Mouse (Mus musculus): Measurements from ENCODE around the gene Slc35f3. TPM values are rescaled to one million over a fixed set of nuclear protein-coding genes. Genes with fewer than 3 reads are reported as not detected.
A peak's percentile ranks its signal among the peaks of the same experiment; 100 is the strongest.

Gene Slc35f3
- total and polyA plus RNA-seq, 2 experiments from 2014 or later = 2.1 to 4.6 TPM

- WGBS = 87% methylated on average over 9 of the region's 9 CpGs
- no peak for TF ChIP-seq CTCF (IDR thresholded peaks at IDR 0.05)
- no peaks in the 10 kb centered on the region for H3K4me1 ChIP-seq (ENCODE audit: insufficient read depth, low read length)
Observed at GRCm38 (mm10) chr8:126307164-126307563, 8.8 kb downstream of the Slc35f3 start.

GRCm38 (mm10) chr8:126309015-126309414 lies 10.7 kb downstream of the Slc35f3 start:
- Histone ChIP-seq H3K27ac (ENCODE audit: low read depth, low read length) (no peak overlapping the region), H3K9me3 (ENCODE audit: low read length) (no peaks in the 10 kb centered on the region), H3K9ac (replicated peaks; ENCODE audit: low read length, poor library complexity, severe bottlenecking) (no peak overlapping the region), H3K36me3 (ENCODE audit: insufficient read depth, low read length) (no peaks in the 10 kb centered on the region), H3K4me1 (ENCODE audit: insufficient read depth, low read length) (no peaks in the 10 kb centered on the region), H3K27me3 (ENCODE audit: insufficient read depth, low read length) (no peaks in the 10 kb centered on the region), H3K4me3 (ENCODE audit: low read depth, low read length) (no peak overlapping the region), H3K4me2 (ENCODE audit: low read depth, low read length, poor library complexity, severe bottlenecking) (no peak overlapping the region)
- no peak for TF ChIP-seq CTCF (IDR thresholded peaks at IDR 0.05)
- ATAC-seq (ENCODE audit: low FRiP score) (peak; percentile 49; the same call in 1 of the 2 replicates), DNase-seq (ENCODE audit: low spot score) (peak; percentile 92)
- whole genome bisulfite sequencing = 36% methylated on average over 1 of the region's 1 CpGs

More at GRCm38 (mm10) chr8:126307164-126307563, 8.8 kb downstream of the Slc35f3 start:
- Histone ChIP-seq H3K36me3 (ENCODE audit: insufficient read depth, low read length) (no peaks in the 10 kb centered on the region), H3K9me3 (ENCODE audit: low read length) (no peaks in the 10 kb centered on the region), H3K27ac (ENCODE audit: low read depth, low read length) (no peak overlapping the region), H3K9ac (replicated peaks; ENCODE audit: low read length, poor library complexity, severe bottlenecking) (no peak overlapping the region), H3K4me2 (ENCODE audit: low read depth, low read length, poor library complexity, severe bottlenecking) (no peak overlapping the region), H3K4me3 (ENCODE audit: low read depth, low read length) (no peak overlapping the region), H3K27me3 (ENCODE audit: insufficient read depth, low read length) (no peaks in the 10 kb centered on the region)
- no peak for ATAC-seq (ENCODE audit: low FRiP score)
- DNase-seq (ENCODE audit: low spot score) = no peak

GRCm38 (mm10) chr8:126324931-126325330 lies 26.6 kb downstream of the Slc35f3 start:
- no peak overlapping the region for H3K9ac ChIP-seq (replicated peaks; ENCODE audit: low read length, poor library complexity, severe bottlenecking)
- H3K27me3 ChIP-seq (ENCODE audit: insufficient read depth, low read length) = no peaks in the 10 kb centered on the region
- no peak for ATAC-seq (ENCODE audit: low FRiP score)
- TF ChIP-seq CTCF (IDR thresholded peaks at IDR 0.05) = no peak
- WGBS = 58% methylated on average over 2 of the region's 2 CpGs
- no peaks in the 10 kb centered on the region for H3K36me3 ChIP-seq (ENCODE audit: insufficient read depth, low read length)
- H3K9me3 ChIP-seq (ENCODE audit: low read length) = no peaks in the 10 kb centered on the region
- no peak overlapping the region for H3K27ac ChIP-seq (ENCODE audit: low read depth, low read length)
- H3K4me3 ChIP-seq (ENCODE audit: low read depth, low read length) = no peak overlapping the region
- DNase-seq (ENCODE audit: low spot score) = no peak
- H3K4me2 ChIP-seq (ENCODE audit: low read depth, low read length, poor library complexity, severe bottlenecking) = no peak overlapping the region
- no peaks in the 10 kb centered on the region for H3K4me1 ChIP-seq (ENCODE audit: insufficient read depth, low read length)

GRCm38 (mm10) chr8:126326136-126326535 lies 27.8 kb downstream of the Slc35f3 start:
- no peak for ATAC-seq (ENCODE audit: low FRiP score)
- 79% methylated on average over 1 of the region's 1 CpGs for WGBS
- H3K4me2 ChIP-seq (ENCODE audit: low read depth, low read length, poor library complexity, severe bottlenecking) = no peak overlapping the region
- H3K9me3 ChIP-seq (ENCODE audit: low read length) = no peaks in the 10 kb centered on the region
- H3K9ac ChIP-seq (replicated peaks; ENCODE audit: low read length, poor library complexity, severe bottlenecking) = no peak overlapping the region
- DNase-seq (ENCODE audit: low spot score) = no peak
- no peaks in the 10 kb centered on the region for H3K4me1 ChIP-seq (ENCODE audit: insufficient read depth, low read length)
- no peak overlapping the region for H3K27ac ChIP-seq (ENCODE audit: low read depth, low read length)
- no peak overlapping the region for H3K4me3 ChIP-seq (ENCODE audit: low read depth, low read length)
- H3K36me3 ChIP-seq (ENCODE audit: insufficient read depth, low read length) = no peaks in the 10 kb centered on the region
- H3K27me3 ChIP-seq (ENCODE audit: insufficient read depth, low read length) = no peaks in the 10 kb centered on the region
- no peak for TF ChIP-seq CTCF (IDR thresholded peaks at IDR 0.05)

GRCm38 (mm10) chr8:126326731-126327130 lies 28.4 kb downstream of the Slc35f3 start:
- Histone ChIP-seq H3K4me2 (ENCODE audit: low read depth, low read length, poor library complexity, severe bottlenecking) (no peak overlapping the region), H3K9me3 (ENCODE audit: low read length) (no peaks in the 10 kb centered on the region), H3K9ac (replicated peaks; ENCODE audit: low read length, poor library complexity, severe bottlenecking) (no peak overlapping the region), H3K27me3 (ENCODE audit: insufficient read depth, low read length) (no peaks in the 10 kb centered on the region), H3K36me3 (ENCODE audit: insufficient read depth, low read length) (no peaks in the 10 kb centered on the region), H3K4me3 (ENCODE audit: low read depth, low read length) (no peak overlapping the region), H3K4me1 (ENCODE audit: insufficient read depth, low read length) (no peaks in the 10 kb centered on the region), H3K27ac (ENCODE audit: low read depth, low read length) (no peak overlapping the region)
- no peak for TF ChIP-seq CTCF (IDR thresholded peaks at IDR 0.05)
- 90% methylated on average over 8 of the region's 8 CpGs for WGBS
- ATAC-seq (ENCODE audit: low FRiP score) (no peak), DNase-seq (ENCODE audit: low spot score) (no peak)

GRCm38 (mm10) chr8:126327786-126328185 lies 29.4 kb downstream of the Slc35f3 start:
- no peak for ATAC-seq (ENCODE audit: low FRiP score)
- 76% methylated on average over 5 of the region's 5 CpGs for WGBS
- TF ChIP-seq CTCF (IDR thresholded peaks at IDR 0.05) = no peak

More at GRCm38 (mm10) chr8:126327786-126328185, 29.4 kb downstream of the Slc35f3 start:
- Histone ChIP-seq H3K27me3 (ENCODE audit: insufficient read depth, low read length) (no peaks in the 10 kb centered on the region), H3K9me3 (ENCODE audit: low read length) (no peaks in the 10 kb centered on the region), H3K4me3 (ENCODE audit: low read depth, low read length) (no peak overlapping the region), H3K27ac (ENCODE audit: low read depth, low read length) (no peak overlapping the region), H3K4me1 (ENCODE audit: insufficient read depth, low read length) (no peaks in the 10 kb centered on the region), H3K36me3 (ENCODE audit: insufficient read depth, low read length) (no peaks in the 10 kb centered on the region), H3K4me2 (ENCODE audit: low read depth, low read length, poor library complexity, severe bottlenecking) (no peak overlapping the region), H3K9ac (replicated peaks; ENCODE audit: low read length, poor library complexity, severe bottlenecking) (no peak overlapping the region)
- no peak for DNase-seq (ENCODE audit: low spot score)

Measured in midbrain, postnatal 0 days (tissue).